Mouse (Mus musculus) embryonic fibroblast, embryonic 13.5 days (primary cell): Measurements from ENCODE around the gene Pik3ip1.

ENCODE experiments used
- CTCF ChIP-seq: IDR thresholded peaks from 2 replicates; pipeline ENCODE4 v1.5.1; 2011; ENCODE audit warnings: mild to moderate bottlenecking, control low read depth, low read length, moderate library complexity, borderline replicate concordance; ENCODE audit not compliant: insufficient read depth
- POLR2A ChIP-seq: IDR thresholded peaks from 2 replicates; pipeline ENCODE4 v1.6.1; 2011; ENCODE audit warnings: low read depth, mild to moderate bottlenecking, control low read depth, low read length, moderate library complexity

GRCm38 (mm10) chr11:3366411-3366810, 36.2 kb downstream of the Pik3ip1 start:
- TF ChIP-seq CTCF (no peak), POLR2A (no peak)
